Mouse (Mus musculus) stomach, embryonic 15.5 days (tissue): ENCODE data around the gene H2-K1. TPM values are rescaled to one million over a fixed set of nuclear protein-coding genes. Genes with fewer than 3 reads are reported as not detected.

ENCODE experiments used
- ATAC-seq: fragments of 200-750 bp; cut with Nextera tagmentation; 2 replicates; pipeline ENCODE4 v1.8.0; 2017; ENCODE audit warnings: low read depth, moderate number of reproducible peaks, moderate TSS enrichment; ENCODE audit not compliant: insufficient read depth, low FRiP score
- H3K27ac ChIP-seq: fragments of 300-500 bp; sonication (generic); 2 replicates; pipeline ENCODE4 v1.5.1; 2015; ENCODE audit warnings: mild to moderate bottlenecking, inconsistent platforms
- H3K27me3 ChIP-seq: fragments of 300-500 bp; sonication (generic); replicated peaks from 2 replicates; pipeline ENCODE4 v1.6.1; 2015; ENCODE audit warnings: inconsistent platforms
- H3K36me3 ChIP-seq: fragments of 300-500 bp; sonication (generic); 2 replicates; pipeline ENCODE4 v1.6.1; 2015; ENCODE audit warnings: inconsistent platforms
- H3K4me1 ChIP-seq: fragments of 300-500 bp; sonication (generic); 2 replicates; pipeline ENCODE4 v1.6.1; 2015; ENCODE audit warnings: inconsistent platforms
- H3K4me2 ChIP-seq: fragments of 300-500 bp; sonication (generic); 2 replicates; pipeline ENCODE4 v1.6.1; 2015; ENCODE audit warnings: mild to moderate bottlenecking, inconsistent platforms
- H3K4me3 ChIP-seq: fragments of 300-500 bp; sonication (generic); replicated peaks from 2 replicates; pipeline ENCODE4 v1.5.1; 2015; ENCODE audit warnings: inconsistent platforms
- H3K9ac ChIP-seq: fragments of 300-500 bp; sonication (generic); 2 replicates; pipeline ENCODE4 v1.6.1; 2015; ENCODE audit warnings: inconsistent platforms
- H3K9me3 ChIP-seq: fragments of 300-500 bp; sonication (generic); 2 replicates; pipeline ENCODE4 v1.6.1; 2016; ENCODE audit warnings: inconsistent platforms
- WGBS: fragments of 180-500 bp; shearing (Covaris S2); methylation state at CpG from one replicate; pipeline ENCODE4 v1.1.7; 2015; 5-methylcytosine and 5-hydroxymethylcytosine counted together
- polyA plus RNA-seq: library from polyadenylated mRNA; unstranded; fragments of >200 nt; fragmentation: Nextera tagmentation; extraction: Ambion mirVana; gene quantifications from 2 replicates; pipeline ENCODE4 v1.2.1, GENCODE M21; 2015

The H2-K1 gene
- polyA plus RNA-seq, 1 experiment from 2014 or later = 124 TPM

- peak overlapping the region; percentile 90 for H3K4me3 ChIP-seq
- peaks cover 31% of the 10 kb centered on the region for H3K36me3 ChIP-seq
- no peaks in the 10 kb centered on the region for H3K9me3 ChIP-seq
- no peak overlapping the region for H3K9ac ChIP-seq
- 32% methylated on average over 7 of the region's 7 CpGs for WGBS
- no peak for ATAC-seq
- peak overlapping the region; percentile 94 for H3K4me2 ChIP-seq
- H3K4me1 ChIP-seq = peaks cover 57% of the 10 kb centered on the region
- H3K27ac ChIP-seq = no peak overlapping the region
- H3K27me3 ChIP-seq = no peaks in the 10 kb centered on the region
Observed at GRCm38 (mm10) chr17:34025756-34026151, 25.6 kb upstream of the H2-K1 start.

- Histone ChIP-seq H3K4me2 (peak overlapping the region; percentile 91), H3K27me3 (no peaks in the 10 kb centered on the region), H3K4me3 (peak overlapping the region; percentile 90), H3K9me3 (no peaks in the 10 kb centered on the region), H3K4me1 (peaks cover 52% of the 10 kb centered on the region), H3K36me3 (peaks cover 36% of the 10 kb centered on the region), H3K27ac (peak overlapping the region; percentile 94), H3K9ac (peak overlapping the region; percentile 94)
- 1% methylated on average over 57 of the region's 57 CpGs for WGBS
- ATAC-seq = peak; percentile 1; the same call in 1 of the 2 replicates
Observed at GRCm38 (mm10) chr17:34024861-34025755, 25.0 kb upstream of the H2-K1 start.

DNA sequence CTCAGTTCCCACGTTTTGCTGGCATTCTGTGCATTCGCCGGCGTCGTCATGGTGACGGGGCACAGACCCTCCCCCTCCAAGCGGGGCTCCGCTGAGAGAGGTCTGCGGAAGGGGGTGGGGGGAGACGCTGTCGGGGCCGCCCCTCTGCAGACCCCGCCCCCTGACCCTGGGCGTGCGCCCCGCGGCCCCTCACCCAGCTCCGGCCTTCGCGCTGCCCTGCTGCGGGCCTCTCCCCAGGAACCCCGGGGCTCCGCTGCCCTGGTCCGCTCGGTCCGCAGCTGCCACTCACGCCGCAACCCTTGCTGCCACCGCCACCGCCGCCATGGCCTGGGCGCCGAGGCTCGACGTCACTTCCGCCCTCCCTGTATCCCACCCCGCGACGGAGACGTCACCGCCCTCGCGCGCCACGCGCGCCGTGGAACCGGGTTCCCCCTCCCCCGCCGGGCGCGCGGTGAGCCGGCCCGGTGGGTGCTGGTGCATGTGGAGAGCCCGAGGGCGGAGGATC, 24.2 kb upstream of the H2-K1 start, which contains the start of gene Ring1:
Ring1 (minus strand) TSS at position 364 of the 505 bp plus-strand sequence.
- peak; percentile 40 for ATAC-seq
- Histone ChIP-seq H3K4me2 (peak within 1 kb of the TSS; percentile 91), H3K9ac (peak within 1 kb of the TSS; percentile 94), H3K27me3 (no peaks in the 10 kb centered on the region), H3K36me3 (peaks cover 38% of the 10 kb centered on the region), H3K4me1 (peaks cover 45% of the 10 kb centered on the region), H3K4me3 (peak within 1 kb of the TSS; percentile 90), H3K9me3 (no peaks in the 10 kb centered on the region), H3K27ac (peak within 1 kb of the TSS; percentile 94)
- under 1% methylated on average over 56 of the region's 58 CpGs for WGBS

- Histone ChIP-seq H3K4me3 (peak overlapping the region; percentile 90), H3K36me3 (peaks cover 34% of the 10 kb centered on the region), H3K27me3 (no peaks in the 10 kb centered on the region), H3K4me2 (peak overlapping the region; percentile 91), H3K27ac (peak overlapping the region; percentile 94), H3K9me3 (no peaks in the 10 kb centered on the region), H3K9ac (peak overlapping the region; percentile 94; the same call in 1 of the 2 replicates), H3K4me1 (peaks cover 42% of the 10 kb centered on the region)
- WGBS = 56% methylated on average over 9 of the region's 9 CpGs
- ATAC-seq = no peak
Observed at GRCm38 (mm10) chr17:34023678-34024077, 23.5 kb upstream of the H2-K1 start.

DNA sequence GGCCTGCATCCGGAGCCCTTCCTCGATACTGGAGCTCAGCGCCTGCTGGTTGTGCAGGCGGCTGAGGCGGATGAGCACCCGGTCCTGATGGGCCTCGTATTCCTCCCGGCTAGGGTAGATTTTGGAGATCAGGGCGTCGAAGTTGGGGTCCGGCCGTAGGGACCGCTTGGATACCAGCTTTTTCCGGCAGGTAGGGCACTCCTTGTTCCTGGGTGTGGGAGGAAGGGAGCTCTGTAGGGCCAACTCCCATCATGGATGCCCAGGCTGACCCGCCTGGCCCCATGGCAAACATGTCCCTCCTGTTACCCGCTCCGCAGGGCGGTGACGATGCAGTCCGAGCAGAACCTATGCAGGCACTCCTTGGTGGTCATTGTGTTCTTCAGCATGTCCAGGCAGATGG, 22.8 kb upstream of the H2-K1 start:
- ATAC-seq = no peak
- Histone ChIP-seq H3K4me3 (no peak overlapping the region), H3K9ac (no peak overlapping the region), H3K9me3 (no peaks in the 10 kb centered on the region), H3K36me3 (peaks cover 29% of the 10 kb centered on the region; the same call in 1 of the 2 replicates), H3K4me2 (no peak overlapping the region), H3K4me1 (peaks cover 35% of the 10 kb centered on the region), H3K27ac (no peak overlapping the region), H3K27me3 (no peaks in the 10 kb centered on the region)
- WGBS = 97% methylated on average over 20 of the region's 20 CpGs

- Histone ChIP-seq H3K4me2 (no peak overlapping the region), H3K4me1 (peaks cover 34% of the 10 kb centered on the region), H3K9ac (no peak overlapping the region), H3K36me3 (peaks cover 29% of the 10 kb centered on the region; the same call in 1 of the 2 replicates), H3K27me3 (no peaks in the 10 kb centered on the region), H3K27ac (no peak overlapping the region), H3K4me3 (no peak overlapping the region), H3K9me3 (no peaks in the 10 kb centered on the region)
- 89% methylated on average over 14 of the region's 14 CpGs for WGBS
- no peak for ATAC-seq
Observed at GRCm38 (mm10) chr17:34022414-34022783, 22.3 kb upstream of the H2-K1 start.

- ATAC-seq = no peak
- 91% methylated on average over 23 of the region's 23 CpGs for WGBS
Observed at GRCm38 (mm10) chr17:34021539-34022413, 21.6 kb upstream of the H2-K1 start.

GRCm38 (mm10) chr17:34013436-34013835, 13.3 kb upstream of the H2-K1 start:
- Histone ChIP-seq H3K9ac (no peak overlapping the region), H3K4me3 (no peak overlapping the region), H3K4me2 (no peak overlapping the region), H3K36me3 (no peaks in the 10 kb centered on the region), H3K4me1 (no peaks in the 10 kb centered on the region), H3K27ac (no peak overlapping the region), H3K9me3 (no peaks in the 10 kb centered on the region), H3K27me3 (no peaks in the 10 kb centered on the region)
- 93% methylated on average over 8 of the region's 8 CpGs for WGBS
- no peak for ATAC-seq

More at GRCm38 (mm10) chr17:34021539-34022413, 21.6 kb upstream of the H2-K1 start:
- H3K9ac ChIP-seq = no peak overlapping the region
- no peaks in the 10 kb centered on the region for H3K27me3 ChIP-seq
- H3K36me3 ChIP-seq = peaks cover 29% of the 10 kb centered on the region; the same call in 1 of the 2 replicates
- H3K4me1 ChIP-seq = peaks cover 27% of the 10 kb centered on the region
- H3K4me3 ChIP-seq = no peak overlapping the region
- no peaks in the 10 kb centered on the region for H3K9me3 ChIP-seq
- no peak overlapping the region for H3K27ac ChIP-seq
- H3K4me2 ChIP-seq = no peak overlapping the region

- no peak overlapping the region for H3K4me3 ChIP-seq
- no peaks in the 10 kb centered on the region for H3K4me1 ChIP-seq
- no peak for ATAC-seq
- H3K36me3 ChIP-seq = no peaks in the 10 kb centered on the region
- no peaks in the 10 kb centered on the region for H3K27me3 ChIP-seq
- 59% methylated on average over 5 of the region's 5 CpGs for WGBS
- H3K27ac ChIP-seq = no peak overlapping the region
- H3K9ac ChIP-seq = no peak overlapping the region
- H3K9me3 ChIP-seq = no peaks in the 10 kb centered on the region
- H3K4me2 ChIP-seq = no peak overlapping the region
Observed at GRCm38 (mm10) chr17:34010156-34010555, 10.0 kb upstream of the H2-K1 start.

- WGBS = 35% methylated on average over 2 of the region's 2 CpGs
Observed at GRCm38 (mm10) chr17:34006570-34006969, 6.4 kb upstream of the H2-K1 start.

GRCm38 (mm10) chr17:34003426-34003825, 3.3 kb upstream of the H2-K1 start:
- Histone ChIP-seq H3K36me3 (no peaks in the 10 kb centered on the region), H3K27ac (no peak overlapping the region), H3K4me1 (peaks cover 8% of the 10 kb centered on the region), H3K27me3 (peaks cover 17% of the 10 kb centered on the region; the same call in 1 of the 2 replicates), H3K9ac (no peak overlapping the region), H3K9me3 (no peaks in the 10 kb centered on the region), H3K4me2 (no peak overlapping the region), H3K4me3 (no peak overlapping the region)
- ATAC-seq = no peak
- 7% methylated on average over 5 of the region's 5 CpGs for WGBS

More at GRCm38 (mm10) chr17:34006570-34006969, 6.4 kb upstream of the H2-K1 start:
- ATAC-seq = no peak
- no peak overlapping the region for H3K9ac ChIP-seq
- H3K27ac ChIP-seq = no peak overlapping the region
- no peak overlapping the region for H3K4me2 ChIP-seq
- H3K9me3 ChIP-seq = no peaks in the 10 kb centered on the region
- peaks cover 5% of the 10 kb centered on the region; the same call in 1 of the 2 replicates for H3K27me3 ChIP-seq
- H3K4me3 ChIP-seq = no peak overlapping the region
- H3K4me1 ChIP-seq = no peaks in the 10 kb centered on the region
- no peaks in the 10 kb centered on the region for H3K36me3 ChIP-seq
